Mouse (Mus musculus) ES-Bruce4 (cell line): ENCODE results near the gene A730061H03Rik. TPM values are rescaled to one million over a fixed set of nuclear protein-coding genes. Genes with fewer than 3 reads are reported as not detected.
A peak's percentile ranks its signal among the peaks of the same experiment; 100 is the strongest.

Source experiments
- H3K27ac ChIP-seq: 2 replicates; pipeline ENCODE4 v1.5.1; 2012; ENCODE audit warnings: low read length, inconsistent platforms; ENCODE audit not compliant: insufficient read depth
- H3K27me3 ChIP-seq: 2 replicates; pipeline ENCODE4 v1.6.1; 2012; ENCODE audit warnings: mild to moderate bottlenecking, low read length, inconsistent platforms; ENCODE audit not compliant: control insufficient read depth, poor library complexity, insufficient read depth, severe bottlenecking
- H3K36me3 ChIP-seq: 2 replicates; pipeline ENCODE4 v1.6.1; 2012; ENCODE audit warnings: inconsistent platforms, mild to moderate bottlenecking, low read length, moderate library complexity; ENCODE audit not compliant: control insufficient read depth, poor library complexity, insufficient read depth, severe bottlenecking
- H3K4me1 ChIP-seq: one replicate; pipeline ENCODE4 v1.8.1; 2011; ENCODE audit warnings: low read length; ENCODE audit not compliant: control insufficient read depth, insufficient read depth
- H3K4me3 ChIP-seq: 2 replicates; pipeline ENCODE4 v1.5.1; 2011; ENCODE audit warnings: low read depth, mild to moderate bottlenecking, low read length
- H3K9ac ChIP-seq: 2 replicates; pipeline ENCODE4 v1.6.1; 2012; ENCODE audit warnings: low read depth, mild to moderate bottlenecking, inconsistent platforms; ENCODE audit not compliant: poor library complexity, severe bottlenecking
- H3K9me3 ChIP-seq: replicated peaks from 2 replicates; pipeline ENCODE4 v1.6.1; 2012; ENCODE audit warnings: mild to moderate bottlenecking, low read length, inconsistent platforms; ENCODE audit not compliant: control insufficient read depth, poor library complexity, insufficient read depth, severe bottlenecking
- CTCF ChIP-seq: IDR thresholded peaks from one replicate; pipeline ENCODE4 v1.8.1; 2011; ENCODE audit warnings: low read depth, low read length
- EP300 ChIP-seq: IDR thresholded peaks from 2 replicates; pipeline ENCODE4 v1.6.1; 2011; ENCODE audit warnings: low read depth, low read length; ENCODE audit not compliant: insufficient read depth
- POLR2A ChIP-seq: IDR thresholded peaks from one replicate; pipeline ENCODE4 v1.8.1; 2011; ENCODE audit warnings: low read length; ENCODE audit not compliant: insufficient read depth
- polyA plus RNA-seq: library from polyadenylated mRNA; stranded (reverse); fragments of >200 nt; gene quantifications from 2 replicates; pipeline ENCODE4 v1.2.4, GENCODE M21; 2011; ENCODE audit warnings: low read depth; ENCODE audit not compliant: missing spikeins, insufficient read depth, insufficient read length

A730061H03Rik gene
- polyA plus RNA-seq, 1 experiment, result not detected

GRCm38 (mm10) chr14:55603271-55603632 is 43.0 kb upstream of the A730061H03Rik start, which contains the start of gene Irf9:
TSS of gene Irf9 (plus strand) at chr14:55603571.
- Histone ChIP-seq H3K27ac (peak within 1 kb of the TSS; percentile 88), H3K36me3 (peaks cover 31% of the 10 kb centered on the region), H3K9me3 (no peaks in the 10 kb centered on the region), H3K4me3 (peak within 1 kb of the TSS; percentile 46), H3K27me3 (no peaks in the 10 kb centered on the region), H3K4me1 (peaks cover 4% of the 10 kb centered on the region), H3K9ac (peak within 1 kb of the TSS; percentile 24; the same call in 1 of the 2 replicates)
- TF ChIP-seq EP300, result no peak
- TF ChIP-seq POLR2A, result no peak
- TF ChIP-seq CTCF, result no peak

GRCm38 (mm10) chr14:55598521-55599390 is 38.5 kb upstream of the A730061H03Rik start:
- peaks cover 48% of the 10 kb centered on the region for H3K36me3 ChIP-seq
- no peak overlapping the region for H3K4me3 ChIP-seq
- H3K9ac ChIP-seq, result no peak overlapping the region
- H3K27me3 ChIP-seq, result no peaks in the 10 kb centered on the region
- TF ChIP-seq POLR2A (no peak), EP300 (no peak), CTCF (no peak)
- no peaks in the 10 kb centered on the region for H3K4me1 ChIP-seq
- H3K9me3 ChIP-seq, result no peaks in the 10 kb centered on the region
- no peak overlapping the region for H3K27ac ChIP-seq

GRCm38 (mm10) chr14:55596036-55596690 is 36.0 kb upstream of the A730061H03Rik start:
- H3K9ac ChIP-seq, result no peak overlapping the region
- no peak for TF ChIP-seq POLR2A
- no peak for TF ChIP-seq EP300
- TF ChIP-seq CTCF, result no peak
- H3K27ac ChIP-seq, result no peak overlapping the region
- H3K27me3 ChIP-seq, result no peaks in the 10 kb centered on the region
- H3K4me3 ChIP-seq, result no peak overlapping the region
- H3K9me3 ChIP-seq, result no peaks in the 10 kb centered on the region
- H3K4me1 ChIP-seq, result no peaks in the 10 kb centered on the region
- H3K36me3 ChIP-seq, result peaks cover 38% of the 10 kb centered on the region

- TF ChIP-seq POLR2A (no peak), CTCF (no peak)
- Histone ChIP-seq H3K36me3 (peaks cover 26% of the 10 kb centered on the region), H3K27ac (no peak overlapping the region), H3K4me3 (peak overlapping the region; percentile 87), H3K9ac (peak overlapping the region; percentile 89), H3K27me3 (no peaks in the 10 kb centered on the region), H3K9me3 (no peaks in the 10 kb centered on the region), H3K4me1 (no peaks in the 10 kb centered on the region)
Observed at GRCm38 (mm10) chr14:55592226-55592625, 32.0 kb upstream of the A730061H03Rik start.

- Histone ChIP-seq H3K4me3 (peak within 1 kb of the TSS; percentile 87), H3K9me3 (no peaks in the 10 kb centered on the region), H3K27ac (peak within 1 kb of the TSS; percentile 66), H3K4me1 (no peaks in the 10 kb centered on the region), H3K9ac (peak within 1 kb of the TSS; percentile 89), H3K27me3 (no peaks in the 10 kb centered on the region), H3K36me3 (peaks cover 18% of the 10 kb centered on the region)
- TF ChIP-seq EP300, result no peak
- no peak for TF ChIP-seq POLR2A
- TF ChIP-seq CTCF, result no peak
Observed at GRCm38 (mm10) chr14:55591331-55591891, 31.2 kb upstream of the A730061H03Rik start, which contains the start of gene Rnf31. TSS of gene Rnf31 (plus strand) at chr14:55591708.
